In genomic region chr17:48403848-48404247, GRCm38 (mm10) we compare ENCODE assay signal across 22 mouse cellular contexts. TPM values are rescaled to one million over a fixed set of nuclear protein-coding genes. Genes with fewer than 3 reads are reported as not detected.
DNase-seq lines count a peak whose midpoint lies in the region; ATAC-seq and TF ChIP-seq lines count a peak whose summit lies in the region.
"Had no signal": no experiment of that assay in that cellular context is flagged by ENCODE, and none has a peak within 500 bp of the region (broad histone marks: within the 10 kb centered on the region; RNA-seq: fewer than 3 reads in every experiment).

No protein-coding gene starts in this region.

- TF ChIP-seq EP300 in CH12.LX (IDR thresholded peaks at IDR 0.05; ENCODE audit: low read length): no peak

- no peak for ATAC-seq in liver, embryonic 13.5 days (ENCODE audit: low read depth)
- ATAC-seq in stomach, embryonic 16.5 days (ENCODE audit: insufficient read depth, low FRiP score): no peak
- ATAC-seq: forebrain, embryonic 16.5 days; hindbrain, embryonic 16.5 days; intestine, embryonic 15.5 days had no signal

- dilution Hi-C loops in CH12.LX (cut with MboI; ENCODE audit: extremely low pct_ligation_motif_present, extremely low pct_unique_long_range_greater_than_20kb, low sequenced_read_pairs): no loop called here

- TF ChIP-seq RAD21 in CH12.LX (IDR thresholded peaks at IDR 0.05; ENCODE audit: low read depth, low read length): no peak

- H3K27ac ChIP-seq in CH12.LX (ENCODE audit: insufficient read depth, low read depth): peak overlapping the region; percentile 84
- peak overlapping the region; percentile 100 for H3K27ac ChIP-seq in liver, embryonic 13.5 days
- peak overlapping the region; percentile 42 for H3K27ac ChIP-seq in stomach, embryonic 16.5 days (ENCODE audit: low read length)
- H3K27ac ChIP-seq: embryonic facial prominence, embryonic 15.5 days; heart, embryonic 13.5 days; intestine, embryonic 15.5 days had no signal

- DNase-seq in CD4-positive, CD25-positive, alpha-beta regulatory T cell, adult 2 months (ENCODE audit: low read depth, low spot score): peak; percentile 45
- DNase-seq in CH12.LX (ENCODE audit: extremely low read depth): no peak
- no peak for DNase-seq in liver, embryonic 13.5 days
- DNase-seq in urinary bladder, postnatal 25 days (ENCODE audit: low spot score): no peak
- DNase-seq in urinary bladder, postnatal 4 days (ENCODE audit: low spot score in 2 of 2): no peak
- no peak for DNase-seq in urinary bladder, adult 18-20 months (ENCODE audit: low spot score in 2 of 2)
- DNase-seq: adrenal gland, adult 8-10 months; adrenal gland, postnatal 36 days; cerebellum, adult 2 months; cerebellum, postnatal 10 days; gastrocnemius, postnatal 25 days; heart, postnatal 36 days had no signal

- H3K4me2 ChIP-seq in CH12.LX (ENCODE audit: insufficient read depth, low read depth, poor library complexity, severe bottlenecking): peak overlapping the region; percentile 26
- H3K4me2 ChIP-seq in liver, embryonic 13.5 days: peak overlapping the region; percentile 34
- H3K4me2 ChIP-seq in stomach, embryonic 16.5 days (ENCODE audit: low read depth, low read length): no peak overlapping the region
- H3K4me2 ChIP-seq: embryonic facial prominence, embryonic 15.5 days; heart, embryonic 13.5 days; intestine, embryonic 15.5 days had no signal

- H3K4me3 ChIP-seq in CH12.LX (replicated peaks in 1 of 3; ENCODE audit: low read depth in 2 of 3, low read length in 2 of 3, poor library complexity in 1 of 3): no peak overlapping the region
- no peak overlapping the region; the same call in 1 of the 2 replicates for H3K4me3 ChIP-seq in liver, embryonic 13.5 days (replicated peaks)
- H3K4me3 ChIP-seq in stomach, embryonic 16.5 days (replicated peaks; ENCODE audit: low read length): no peak overlapping the region
- H3K4me3 ChIP-seq: embryonic facial prominence, embryonic 15.5 days; erythroblast, embryonic 14.5 days; heart, embryonic 13.5 days; intestine, embryonic 15.5 days had no signal

- peaks cover 86% of the 10 kb centered on the region for H3K79me2 ChIP-seq in CH12.LX (replicated peaks; ENCODE audit: control insufficient read depth, extremely low read depth, insufficient read depth, poor library complexity, severe bottlenecking)

- no peak overlapping the region; the same call in 1 of the 2 replicates for H3K9ac ChIP-seq in CH12.LX (ENCODE audit: insufficient read depth, low read depth)
- H3K9ac ChIP-seq in liver, embryonic 13.5 days: peak overlapping the region; percentile 46
- H3K9ac ChIP-seq in stomach, embryonic 16.5 days (ENCODE audit: low read length): no peak overlapping the region
- H3K9ac ChIP-seq: embryonic facial prominence, embryonic 15.5 days; heart, embryonic 13.5 days; intestine, embryonic 15.5 days had no signal

- in situ Hi-C loops in CH12.LX (cut with MboI; ENCODE audit: low pct_ligation_motif_present, low pct_unique_long_range_greater_than_20kb, low sequenced_read_pairs): no loop called here

- WGBS in liver, embryonic 13.5 days (ENCODE audit: insufficient replicate concordance): 56% methylated on average over 2 of the region's 2 CpGs
- WGBS in stomach, embryonic 16.5 days: 76% methylated on average over 2 of the region's 2 CpGs

- no peaks in the 10 kb centered on the region for H3K9me3 ChIP-seq in CH12.LX (replicated peaks; ENCODE audit: low read length)
- H3K9me3 ChIP-seq in liver, embryonic 13.5 days (replicated peaks): no peaks in the 10 kb centered on the region
- no peaks in the 10 kb centered on the region for H3K9me3 ChIP-seq in stomach, embryonic 16.5 days (replicated peaks; ENCODE audit: control insufficient read depth, low read length)
- H3K9me3 ChIP-seq: embryonic facial prominence, embryonic 15.5 days; heart, embryonic 13.5 days; intestine, embryonic 15.5 days had no signal

- H3K4me1 ChIP-seq in CH12.LX (ENCODE audit: control insufficient read depth in 1 of 2, insufficient read depth in 2 of 2): peaks cover 23 to 78% of the 10 kb centered on the region in 2 experiments
- H3K4me1 ChIP-seq in liver, embryonic 13.5 days (replicated peaks): peaks cover 73% of the 10 kb centered on the region
- peaks cover 22% of the 10 kb centered on the region for H3K4me1 ChIP-seq in stomach, embryonic 16.5 days (ENCODE audit: control insufficient read depth, insufficient read depth, low read length)

- H3K27me3 ChIP-seq in CH12.LX (replicated peaks): no peaks in the 10 kb centered on the region
- H3K27me3 ChIP-seq in liver, embryonic 13.5 days: no peaks in the 10 kb centered on the region
- H3K27me3 ChIP-seq in stomach, embryonic 16.5 days (ENCODE audit: control insufficient read depth, insufficient read depth, low read length): no peaks in the 10 kb centered on the region
- H3K27me3 ChIP-seq: embryonic facial prominence, embryonic 15.5 days; heart, embryonic 13.5 days; intestine, embryonic 15.5 days had no signal

- peaks cover 14 to 68% of the 10 kb centered on the region in 2 experiments for H3K36me3 ChIP-seq in CH12.LX (replicated peaks in 1 of 2; ENCODE audit: control insufficient read depth in 1 of 2, insufficient read depth in 1 of 2, low read length in 1 of 2)
- peaks cover 50% of the 10 kb centered on the region for H3K36me3 ChIP-seq in liver, embryonic 13.5 days
- peaks cover 7% of the 10 kb centered on the region; the same call in 1 of the 2 replicates for H3K36me3 ChIP-seq in stomach, embryonic 16.5 days (ENCODE audit: control insufficient read depth, insufficient read depth, low read length)

- TF ChIP-seq POLR2A in CH12.LX (IDR thresholded peaks at IDR 0.05; ENCODE audit: low read depth, low read length): no peak

- TF ChIP-seq CTCF in CH12.LX (conservative IDR thresholded peaks at IDR 0.05 in 1 of 2, IDR thresholded peaks at IDR 0.05 in 1 of 2; ENCODE audit: low read depth in 2 of 2, low read length in 2 of 2): no peak

TF ChIP-seq in CH12.LX, 34 proteins besides CTCF, POLR2A, EP300 and RAD21:
- TF ChIP-seq NELFE (IDR thresholded peaks at IDR 0.05; ENCODE audit: low read depth, low read length) (no peak), ZC3H11A (IDR thresholded peaks at IDR 0.05; ENCODE audit: low read depth, low read length) (no peak), ELF1 (IDR thresholded peaks at IDR 0.05; ENCODE audit: low read depth, low read length) (no peak)

RNA-seq across cellular contexts. Expression of gene Nfya, which starts 5.9 kb away (rescaled TPM):
- total RNA-seq in CH12.LX (2012; rRNA removed) (25.2 and 29.3 TPM in 2 replicates), CH12.LX (2014; rRNA removed) (18.6 and 26.9 TPM in 2 replicates)
- 44.2 and 50.4 TPM in 2 replicates for polyA plus RNA-seq in CH12.LX (2012; ENCODE audit: insufficient read length, low read depth)
- 7.2 and 9.7 TPM in 2 replicates for polyA plus RNA-seq in liver, embryonic 13.5 days (2015; fragmentation: Nextera tagmentation; extraction: Ambion mirVana)
- polyA plus RNA-seq in stomach, embryonic 16.5 days (2015; fragmentation: Nextera tagmentation; extraction: Ambion mirVana): 11.3 and 12.4 TPM in 2 replicates

RNA-seq across cellular contexts. Expression of gene Oard1, which starts 6.0 kb away (rescaled TPM):
- total RNA-seq in CH12.LX (2012; rRNA removed) (30.0 and 30.6 TPM in 2 replicates), CH12.LX (2014; rRNA removed) (59.4 and 61.6 TPM in 2 replicates)
- 32.6 TPM in 2 replicates for polyA plus RNA-seq in CH12.LX (2012; ENCODE audit: insufficient read length, low read depth)
- 58.9 and 61.8 TPM in 2 replicates for polyA plus RNA-seq in liver, embryonic 13.5 days (2015; fragmentation: Nextera tagmentation; extraction: Ambion mirVana)
- polyA plus RNA-seq in stomach, embryonic 16.5 days (2015; fragmentation: Nextera tagmentation; extraction: Ambion mirVana): 54.4 and 54.5 TPM in 2 replicates

RNA-seq across cellular contexts. Expression of gene Apobec2, which starts 28.9 kb away (rescaled TPM):
- total RNA-seq in CH12.LX (2012; rRNA removed): 0.13 TPM in 1 of 2 replicates, not detected in the other
- total RNA-seq in CH12.LX (2014; rRNA removed): 0.21 TPM in 1 of 2 replicates, not detected in the other
- polyA plus RNA-seq in CH12.LX (2012; ENCODE audit: insufficient read length, low read depth): 0.23 and 0.70 TPM in 2 replicates
- 1.2 TPM in 2 replicates for polyA plus RNA-seq in liver, embryonic 13.5 days (2015; fragmentation: Nextera tagmentation; extraction: Ambion mirVana)
- 5.6 and 31.0 TPM in 2 replicates for polyA plus RNA-seq in stomach, embryonic 16.5 days (2015; fragmentation: Nextera tagmentation; extraction: Ambion mirVana)
- polyA plus RNA-seq: erythroblast, embryonic 14.5 days had no signal

RNA-seq across cellular contexts. Expression of gene Treml1, which starts 44.1 kb away (rescaled TPM):
- total RNA-seq in CH12.LX (2012; rRNA removed) (not detected in 2 replicates), CH12.LX (2014; rRNA removed) (not detected in 2 replicates)
- not detected in 2 replicates for polyA plus RNA-seq in CH12.LX (2012; ENCODE audit: insufficient read length, low read depth)
- 24.1 and 25.5 TPM in 2 replicates for polyA plus RNA-seq in liver, embryonic 13.5 days (2015; fragmentation: Nextera tagmentation; extraction: Ambion mirVana)
- polyA plus RNA-seq in stomach, embryonic 16.5 days (2015; fragmentation: Nextera tagmentation; extraction: Ambion mirVana): 0.49 and 0.53 TPM in 2 replicates

RNA-seq across cellular contexts. Expression of gene Tspo2, which starts 47.5 kb away (rescaled TPM):
- not detected in 2 replicates for total RNA-seq in CH12.LX (2012; rRNA removed)
- total RNA-seq in CH12.LX (2014; rRNA removed): not detected in 2 replicates
- not detected in 2 replicates for polyA plus RNA-seq in CH12.LX (2012; ENCODE audit: insufficient read length, low read depth)
- polyA plus RNA-seq in liver, embryonic 13.5 days (2015; fragmentation: Nextera tagmentation; extraction: Ambion mirVana): 134 and 152 TPM in 2 replicates
- polyA plus RNA-seq in stomach, embryonic 16.5 days (2015; fragmentation: Nextera tagmentation; extraction: Ambion mirVana): 8.1 and 8.5 TPM in 2 replicates
- total RNA-seq: adrenal gland, postnatal 36 days; ES-E14; gastrocnemius, adult 18-20 months; gastrocnemius, postnatal 25 days had no signal
- polyA plus RNA-seq: frontal cortex, adult 2 months had no signal

Comparison
In these comparisons a context has a peak if more than half of its experiments do, and no peak if none do; other contexts are left out.
1. H3K27ac ChIP-seq: peak in every context shown above with its lines; median percentile 100 in liver, embryonic 13.5 days; 84 in CH12.LX; 42 in stomach, embryonic 16.5 days.